Mouse (Mus musculus): ENCODE measurements around the gene Psmb7. TPM values are rescaled to one million over a fixed set of nuclear protein-coding genes. Genes with fewer than 3 reads are reported as not detected.

The Psmb7 gene
- total and polyA plus RNA-seq, 3 experiments: 129 to 247 (median 220) TPM

DNA sequence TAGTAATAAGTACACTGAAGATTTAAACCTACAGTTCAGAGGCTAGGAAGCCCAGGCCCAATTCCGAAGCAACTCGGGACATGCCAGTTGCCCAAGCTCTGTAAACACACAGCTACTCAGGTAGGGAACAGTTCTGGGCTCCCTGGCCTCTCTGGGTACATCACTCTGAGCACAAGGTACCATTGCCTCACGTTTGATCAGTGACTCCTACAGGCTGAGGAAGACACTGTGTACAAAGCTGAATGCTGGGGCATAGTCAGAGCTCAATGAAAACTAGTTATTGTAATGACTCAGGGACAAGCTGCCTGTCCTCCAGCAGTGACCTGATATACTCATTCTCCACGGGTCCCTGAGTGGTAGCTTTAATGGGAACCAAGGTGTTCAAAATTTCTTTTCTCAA is 22.8 kb downstream of the Psmb7 start:
- H3K27ac ChIP-seq: no peak overlapping the region
- no peaks in the 10 kb centered on the region for H3K27me3 ChIP-seq (ENCODE audit: control insufficient read depth, insufficient read depth, low read length)
- no peak overlapping the region for H3K9ac ChIP-seq (ENCODE audit: low read depth, low read length)
- peaks cover 6% of the 10 kb centered on the region for H3K4me1 ChIP-seq (ENCODE audit: control insufficient read depth, insufficient read depth, low read length)
- peaks cover 11% of the 10 kb centered on the region for H3K79me2 ChIP-seq (replicated peaks; ENCODE audit: control insufficient read depth, insufficient read depth, low read length)
- H3K36me3 ChIP-seq (ENCODE audit: control insufficient read depth, insufficient read depth, low read length): peaks cover 4% of the 10 kb centered on the region
- no peak for DNase-seq
- H3K4me3 ChIP-seq: no peak overlapping the region
- TF ChIP-seq EP300 (IDR thresholded peaks at IDR 0.05; ENCODE audit: insufficient read depth, low read depth, low read length) (no peak), CTCF (IDR thresholded peaks at IDR 0.05) (no peak), POLR2A (IDR thresholded peaks at IDR 0.05; ENCODE audit: insufficient read depth, low read depth, low read length) (no peak)
- intact Hi-C loops (cut with DNase I): no loop called here
- 86% methylated on average over 4 of the region's 4 CpGs for WGBS

DNA sequence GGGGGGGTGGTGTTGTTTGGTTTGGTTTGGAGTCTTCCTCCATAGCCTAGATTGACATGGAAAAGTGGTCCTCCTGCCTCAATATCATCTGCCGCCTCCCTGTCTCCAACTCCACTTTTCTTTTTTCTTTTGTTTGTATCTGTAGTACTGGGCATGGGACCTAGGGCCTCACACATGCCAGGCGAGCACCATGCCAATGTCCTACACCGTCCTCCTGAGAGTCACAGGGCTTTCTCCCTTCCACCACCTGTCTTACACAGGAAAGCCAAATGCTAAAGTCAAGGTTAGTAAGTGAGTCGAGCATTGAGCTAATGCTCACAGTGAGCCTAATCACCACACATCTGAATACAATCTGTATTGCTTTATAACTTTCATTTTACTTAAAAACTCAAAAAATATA is 24.1 kb downstream of the Psmb7 start:
- WGBS: 68% methylated on average over 4 of the region's 4 CpGs
- DNase-seq: no peak
- peaks cover 4% of the 10 kb centered on the region for H3K36me3 ChIP-seq (ENCODE audit: control insufficient read depth, insufficient read depth, low read length)
- H3K4me1 ChIP-seq (ENCODE audit: control insufficient read depth, insufficient read depth, low read length): peaks cover 6% of the 10 kb centered on the region
- no peak overlapping the region for H3K27ac ChIP-seq
- TF ChIP-seq POLR2A (IDR thresholded peaks at IDR 0.05; ENCODE audit: insufficient read depth, low read depth, low read length) (no peak), EP300 (IDR thresholded peaks at IDR 0.05; ENCODE audit: insufficient read depth, low read depth, low read length) (no peak), CTCF (IDR thresholded peaks at IDR 0.05) (no peak)
- intact Hi-C loops (cut with DNase I): no loop called here
- H3K4me3 ChIP-seq: no peak overlapping the region
- no peak overlapping the region for H3K9ac ChIP-seq (ENCODE audit: low read depth, low read length)
- peaks cover 9% of the 10 kb centered on the region for H3K79me2 ChIP-seq (replicated peaks; ENCODE audit: control insufficient read depth, insufficient read depth, low read length)
- no peaks in the 10 kb centered on the region for H3K27me3 ChIP-seq (ENCODE audit: control insufficient read depth, insufficient read depth, low read length)

DNA sequence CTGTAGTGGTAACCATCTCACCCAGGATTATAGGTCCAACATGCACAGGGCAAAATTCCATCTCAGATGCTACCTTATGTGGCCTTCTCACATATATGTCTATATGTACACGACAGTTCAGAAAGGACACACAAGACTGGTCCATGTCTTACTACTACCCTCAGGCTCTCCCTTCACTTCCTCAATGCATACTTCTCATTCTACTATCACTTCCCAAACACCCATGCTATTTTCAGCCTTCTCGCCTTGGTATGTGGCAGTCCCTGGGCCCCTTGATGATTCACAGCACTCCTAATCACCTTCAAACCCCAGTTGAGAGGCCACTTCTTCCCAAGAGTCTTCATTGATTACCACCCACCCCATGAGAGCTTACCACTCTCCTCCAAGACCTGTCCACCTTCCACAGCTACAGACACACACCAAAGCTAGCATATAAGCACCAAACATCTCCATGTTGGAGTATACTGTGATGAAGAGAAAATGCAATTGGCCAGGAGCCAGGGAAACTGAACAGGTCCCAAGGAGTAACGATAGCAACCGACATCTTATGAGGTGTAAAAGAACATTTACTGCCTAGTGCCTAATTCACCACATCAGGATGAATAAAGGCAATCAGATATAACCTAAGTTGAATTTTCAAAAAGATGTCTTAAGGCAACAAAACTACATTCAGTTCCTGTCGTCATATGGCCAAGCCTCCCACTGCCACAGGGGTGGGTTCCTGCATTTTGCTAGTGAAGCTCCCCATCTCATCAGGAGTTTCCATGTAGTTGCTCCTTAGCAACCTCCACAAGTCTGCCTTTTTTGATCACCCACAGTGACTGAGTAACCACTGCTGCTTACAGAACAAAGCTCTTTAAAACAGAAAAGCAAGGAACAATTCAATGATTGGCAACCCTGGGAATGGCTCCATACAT is 26.7 kb downstream of the Psmb7 start:
- Histone ChIP-seq H3K27ac (no peak overlapping the region), H3K4me3 (no peak overlapping the region), H3K79me2 (replicated peaks; ENCODE audit: control insufficient read depth, insufficient read depth, low read length) (peaks cover 5% of the 10 kb centered on the region; the same call in 1 of the 2 replicates), H3K9ac (ENCODE audit: low read depth, low read length) (no peak overlapping the region), H3K4me1 (ENCODE audit: control insufficient read depth, insufficient read depth, low read length) (peaks cover 4% of the 10 kb centered on the region; the same call in 1 of the 2 replicates), H3K27me3 (ENCODE audit: control insufficient read depth, insufficient read depth, low read length) (no peaks in the 10 kb centered on the region), H3K36me3 (ENCODE audit: control insufficient read depth, insufficient read depth, low read length) (peaks cover 4% of the 10 kb centered on the region)
- TF ChIP-seq EP300 (IDR thresholded peaks at IDR 0.05; ENCODE audit: insufficient read depth, low read depth, low read length): no peak
- intact Hi-C loops (cut with DNase I): no loop called here
- WGBS: 90% methylated on average over 5 of the region's 5 CpGs
- DNase-seq: no peak

DNA sequence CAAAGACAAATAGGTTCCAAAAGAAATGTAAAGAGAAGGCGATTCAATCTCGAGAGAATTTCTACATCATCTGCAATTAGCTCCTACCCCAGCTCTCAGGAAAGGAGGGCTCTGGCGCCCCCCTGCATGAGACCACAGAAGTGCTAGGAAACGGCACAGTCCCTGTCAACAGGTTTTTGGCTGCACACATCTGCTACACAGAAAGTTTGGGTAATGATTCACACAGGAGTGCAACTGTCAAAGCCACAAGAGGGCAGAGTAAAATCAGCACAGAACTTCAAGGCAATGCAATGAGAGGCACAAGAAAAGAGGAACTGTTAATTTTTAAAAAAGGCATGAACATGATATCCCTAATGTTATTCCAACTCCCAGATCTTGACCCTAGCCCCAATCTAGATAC is 27.8 kb downstream of the Psmb7 start:
- peak; percentile 40 to 46 for DNase-seq
- H3K27me3 ChIP-seq (ENCODE audit: control insufficient read depth, insufficient read depth, low read length): no peaks in the 10 kb centered on the region
- peaks cover 4% of the 10 kb centered on the region for H3K36me3 ChIP-seq (ENCODE audit: control insufficient read depth, insufficient read depth, low read length)
- no peak overlapping the region for H3K27ac ChIP-seq
- H3K79me2 ChIP-seq (replicated peaks; ENCODE audit: control insufficient read depth, insufficient read depth, low read length): peaks cover 2% of the 10 kb centered on the region; the same call in 1 of the 2 replicates
- intact Hi-C loops (cut with DNase I): no loop called here
- peaks cover 2% of the 10 kb centered on the region; the same call in 1 of the 2 replicates for H3K4me1 ChIP-seq (ENCODE audit: control insufficient read depth, insufficient read depth, low read length)
- no peak overlapping the region for H3K9ac ChIP-seq (ENCODE audit: low read depth, low read length)
- H3K4me3 ChIP-seq: no peak overlapping the region
- WGBS: 50% methylated on average over 4 of the region's 4 CpGs
- TF ChIP-seq CTCF (IDR thresholded peaks at IDR 0.05): peak; percentile 64
- TF ChIP-seq EP300 (IDR thresholded peaks at IDR 0.05; ENCODE audit: insufficient read depth, low read depth, low read length): no peak

DNA sequence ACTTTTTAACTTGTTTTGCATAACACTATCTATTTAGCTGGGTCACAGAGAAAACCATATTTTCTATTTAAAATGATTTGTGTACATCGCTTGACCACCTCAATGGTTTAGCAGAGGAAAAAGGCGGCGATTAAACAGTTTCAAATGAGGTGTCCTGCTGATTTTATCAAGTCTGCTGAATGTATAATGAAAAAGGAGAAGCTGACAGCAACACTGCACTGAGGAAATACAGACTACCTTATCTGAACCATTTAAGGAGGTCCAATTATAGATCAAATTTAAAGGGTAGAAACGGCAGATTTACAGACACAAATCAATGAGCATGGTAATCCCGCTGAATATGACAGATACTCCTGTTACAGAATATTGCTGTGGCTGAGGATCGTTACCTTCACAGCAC is 29.4 kb downstream of the Psmb7 start:
- Histone ChIP-seq H3K79me2 (replicated peaks; ENCODE audit: control insufficient read depth, insufficient read depth, low read length) (peaks cover 2% of the 10 kb centered on the region; the same call in 1 of the 2 replicates), H3K9ac (ENCODE audit: low read depth, low read length) (no peak overlapping the region), H3K27ac (no peak overlapping the region), H3K36me3 (ENCODE audit: control insufficient read depth, insufficient read depth, low read length) (peaks cover 4% of the 10 kb centered on the region), H3K4me3 (no peak overlapping the region), H3K4me1 (ENCODE audit: control insufficient read depth, insufficient read depth, low read length) (peaks cover 3% of the 10 kb centered on the region; the same call in 1 of the 2 replicates), H3K27me3 (ENCODE audit: control insufficient read depth, insufficient read depth, low read length) (no peaks in the 10 kb centered on the region)
- WGBS: 78% methylated on average over 6 of the region's 6 CpGs
- no peak for DNase-seq
- TF ChIP-seq POLR2A (IDR thresholded peaks at IDR 0.05; ENCODE audit: insufficient read depth, low read depth, low read length) (no peak), EP300 (IDR thresholded peaks at IDR 0.05; ENCODE audit: insufficient read depth, low read depth, low read length) (no peak), CTCF (IDR thresholded peaks at IDR 0.05) (no peak)
- intact Hi-C loops (cut with DNase I): no loop called here

GRCm38 (mm10) chr2:38613576-38613975 is 30.3 kb downstream of the Psmb7 start:
- WGBS: 42% methylated on average over 3 of the region's 3 CpGs
- intact Hi-C loops (cut with DNase I): no loop called here
- H3K79me2 ChIP-seq (replicated peaks; ENCODE audit: control insufficient read depth, insufficient read depth, low read length): peaks cover 2% of the 10 kb centered on the region; the same call in 1 of the 2 replicates
- H3K4me1 ChIP-seq (ENCODE audit: control insufficient read depth, insufficient read depth, low read length): peaks cover 7% of the 10 kb centered on the region; the same call in 1 of the 2 replicates
- peaks cover 7% of the 10 kb centered on the region for H3K36me3 ChIP-seq (ENCODE audit: control insufficient read depth, insufficient read depth, low read length)
- no peak for DNase-seq
- H3K4me3 ChIP-seq: no peak overlapping the region
- H3K27ac ChIP-seq: no peak overlapping the region
- no peak overlapping the region for H3K9ac ChIP-seq (ENCODE audit: low read depth, low read length)
- H3K27me3 ChIP-seq (ENCODE audit: control insufficient read depth, insufficient read depth, low read length): no peaks in the 10 kb centered on the region
- no peak for TF ChIP-seq POLR2A (IDR thresholded peaks at IDR 0.05; ENCODE audit: insufficient read depth, low read depth, low read length)
- no peak for TF ChIP-seq CTCF (IDR thresholded peaks at IDR 0.05)
- TF ChIP-seq EP300 (IDR thresholded peaks at IDR 0.05; ENCODE audit: insufficient read depth, low read depth, low read length): no peak
